Mouse (Mus musculus) lung, postnatal 0 days (tissue): ENCODE results near the gene Stk10. TPM values are rescaled to one million over a fixed set of nuclear protein-coding genes. Genes with fewer than 3 reads are reported as not detected.

Experiments used
- ATAC-seq: fragments of 200-750 bp; cut with Nextera tagmentation; 2 replicates; pipeline ENCODE4 v1.8.0; 2017; ENCODE audit warnings: moderate library complexity
- DNase-seq: peaks from one replicate; pipeline ENCODE4 v3.0.0-alpha.2; 2016; ENCODE audit warnings: low spot score
- H3K27ac ChIP-seq: fragments of 300-500 bp; sonication (generic); 2 replicates; pipeline ENCODE4 v1.5.1; 2014; ENCODE audit warnings: antibody characterized with exemption, mild to moderate bottlenecking, low read length, mixed read lengths
- H3K27me3 ChIP-seq: fragments of 300-500 bp; sonication (generic); replicated peaks from 2 replicates; pipeline ENCODE4 v1.6.1; 2014; ENCODE audit warnings: low read length, mixed read lengths; ENCODE audit not compliant: insufficient read depth
- H3K36me3 ChIP-seq: fragments of 300-500 bp; sonication (generic); 2 replicates; pipeline ENCODE4 v1.6.1; 2014; ENCODE audit warnings: low read length, mixed read lengths; ENCODE audit not compliant: insufficient read depth
- H3K4me1 ChIP-seq: fragments of 300-500 bp; sonication (generic); 2 replicates; pipeline ENCODE4 v1.6.1; 2014; ENCODE audit warnings: antibody characterized with exemption, low read depth, low read length, mixed read lengths; ENCODE audit not compliant: insufficient read depth
- H3K4me2 ChIP-seq: fragments of 300-500 bp; sonication (generic); replicated peaks from 2 replicates; pipeline ENCODE4 v1.6.1; 2014; ENCODE audit warnings: low read depth, mild to moderate bottlenecking, low read length, moderate library complexity, mixed read lengths
- H3K4me3 ChIP-seq: fragments of 300-500 bp; sonication (generic); 2 replicates; pipeline ENCODE4 v1.5.1; 2014; ENCODE audit warnings: low read depth, low read length
- H3K9ac ChIP-seq: fragments of 300-500 bp; sonication (generic); replicated peaks from 2 replicates; pipeline ENCODE4 v1.6.1; 2014; ENCODE audit warnings: low read depth, mild to moderate bottlenecking
- H3K9me3 ChIP-seq: fragments of 300-500 bp; sonication (generic); 2 replicates; pipeline ENCODE4 v1.6.1; 2016; ENCODE audit warnings: low read length, mixed read lengths
- CTCF ChIP-seq: IDR thresholded peaks from 2 replicates; pipeline ENCODE4 v1.5.1; 2016; ENCODE audit warnings: antibody characterized with exemption, mild to moderate bottlenecking
- EP300 ChIP-seq: IDR thresholded peaks from 2 replicates; pipeline ENCODE4 v1.6.1; 2016; ENCODE audit warnings: antibody characterized with exemption, mild to moderate bottlenecking, control low read depth
- WGBS: fragments of 180-500 bp; shearing (Covaris S2); extraction: QIAGEN DNeasy Blood & Tissue Kit; methylation state at CpG from one replicate; pipeline ENCODE4 v1.1.7; 2014; 5-methylcytosine and 5-hydroxymethylcytosine counted together
- polyA plus RNA-seq: library from polyadenylated mRNA; unstranded; fragments of >200 nt; fragmentation: Nextera tagmentation; extraction: Ambion mirVana; gene quantifications from 2 replicates; pipeline ENCODE4 v1.2.1, GENCODE M21; 2015

The Stk10 gene
- polyA plus RNA-seq, 1 experiment from 2014 or later: 1.9 TPM

DNA sequence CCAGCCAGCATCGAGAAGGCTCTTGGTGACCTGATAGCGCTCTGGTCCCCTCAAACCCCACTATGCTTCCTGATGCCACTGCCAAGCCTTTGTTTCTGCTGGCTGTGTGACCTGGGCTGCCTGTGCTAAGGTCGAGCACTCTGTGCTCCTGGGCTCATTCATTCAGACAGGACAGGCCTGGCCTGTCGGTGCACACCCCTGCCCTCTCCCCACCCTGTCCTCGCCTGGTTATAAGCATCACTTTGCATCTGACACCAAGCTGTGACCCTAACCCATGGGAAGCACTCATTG is 43.6 kb downstream of the Stk10 start:
- H3K4me1 ChIP-seq: no peaks in the 10 kb centered on the region
- H3K9ac ChIP-seq: no peak overlapping the region
- H3K4me3 ChIP-seq: no peak overlapping the region
- H3K27me3 ChIP-seq: no peaks in the 10 kb centered on the region
- 39% methylated on average over 5 of the region's 5 CpGs for WGBS
- H3K4me2 ChIP-seq: no peak overlapping the region
- TF ChIP-seq EP300: no peak
- TF ChIP-seq CTCF: no peak
- ATAC-seq (no peak), DNase-seq (no peak)
- H3K9me3 ChIP-seq: no peaks in the 10 kb centered on the region
- H3K27ac ChIP-seq: no peak overlapping the region
- no peaks in the 10 kb centered on the region for H3K36me3 ChIP-seq

DNA sequence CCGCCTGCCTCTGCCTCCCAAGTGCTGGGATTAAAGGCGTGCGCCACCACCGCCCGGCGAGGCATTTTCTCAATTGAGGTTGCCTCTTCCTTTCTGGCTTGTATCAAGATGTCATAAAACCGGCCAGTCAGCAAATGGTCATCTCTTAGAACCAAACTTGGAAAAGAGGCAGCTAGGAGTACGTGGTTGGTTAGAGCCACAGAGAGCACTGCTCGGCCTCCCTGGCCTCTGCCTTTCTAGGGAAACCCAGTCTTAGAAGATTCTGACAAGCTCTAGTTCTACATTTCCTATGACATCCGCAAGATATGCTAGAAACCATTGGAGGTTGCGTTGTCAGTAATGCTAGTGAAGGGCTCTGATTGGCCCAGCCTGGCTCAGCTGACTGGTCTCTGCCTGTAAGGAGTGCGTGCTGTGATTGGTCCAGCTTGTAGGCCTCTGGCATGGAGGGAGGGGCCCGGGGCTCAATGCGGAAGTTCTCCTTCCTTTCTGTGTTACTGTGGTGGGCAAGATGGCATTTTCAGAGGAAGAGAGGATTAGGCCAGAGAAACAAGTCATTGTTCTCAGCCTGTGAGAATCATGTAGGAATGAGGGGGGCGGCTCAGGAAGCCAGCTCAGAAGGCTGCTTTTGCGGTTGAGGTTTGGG is 47.3 kb downstream of the Stk10 start:
- WGBS: 83% methylated on average over 16 of the region's 16 CpGs
- H3K4me1 ChIP-seq: no peaks in the 10 kb centered on the region
- peak; percentile 55 for DNase-seq
- TF ChIP-seq EP300: no peak
- no peak for TF ChIP-seq CTCF
- H3K4me2 ChIP-seq: no peak overlapping the region
- no peaks in the 10 kb centered on the region for H3K27me3 ChIP-seq
- ATAC-seq: peak; percentile 80
- no peak overlapping the region for H3K9ac ChIP-seq
- H3K27ac ChIP-seq: no peak overlapping the region
- H3K36me3 ChIP-seq: no peaks in the 10 kb centered on the region
- no peaks in the 10 kb centered on the region for H3K9me3 ChIP-seq
- no peak overlapping the region for H3K4me3 ChIP-seq

DNA sequence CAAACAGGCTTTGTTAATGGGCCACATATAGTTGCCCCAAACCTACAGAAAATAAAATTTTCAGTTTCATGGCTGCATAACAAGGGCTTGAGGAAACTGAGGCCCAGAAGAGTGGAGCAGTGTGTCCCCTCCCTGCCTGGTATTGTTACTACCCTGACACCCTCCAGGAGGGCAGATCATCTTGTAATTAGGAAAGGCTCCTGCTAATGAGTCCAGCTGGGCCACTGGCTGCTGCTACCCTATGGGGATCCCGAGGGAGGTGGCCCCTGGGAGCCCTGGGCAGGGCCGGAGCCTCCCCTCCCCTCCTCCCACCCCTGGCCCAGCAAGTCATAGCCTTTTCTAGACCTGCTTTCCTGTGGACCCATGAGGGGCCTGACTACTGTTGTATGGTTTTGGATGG is 47.9 kb downstream of the Stk10 start:
- WGBS: 76% methylated on average over 2 of the region's 2 CpGs
- TF ChIP-seq CTCF (no peak), EP300 (no peak)
- no peak overlapping the region for H3K27ac ChIP-seq
- H3K4me1 ChIP-seq: no peaks in the 10 kb centered on the region
- H3K9ac ChIP-seq: no peak overlapping the region
- no peak overlapping the region for H3K4me3 ChIP-seq
- no peaks in the 10 kb centered on the region for H3K27me3 ChIP-seq
- H3K36me3 ChIP-seq: no peaks in the 10 kb centered on the region
- H3K4me2 ChIP-seq: no peak overlapping the region
- no peaks in the 10 kb centered on the region for H3K9me3 ChIP-seq
- DNase-seq (no peak), ATAC-seq (no peak)

DNA sequence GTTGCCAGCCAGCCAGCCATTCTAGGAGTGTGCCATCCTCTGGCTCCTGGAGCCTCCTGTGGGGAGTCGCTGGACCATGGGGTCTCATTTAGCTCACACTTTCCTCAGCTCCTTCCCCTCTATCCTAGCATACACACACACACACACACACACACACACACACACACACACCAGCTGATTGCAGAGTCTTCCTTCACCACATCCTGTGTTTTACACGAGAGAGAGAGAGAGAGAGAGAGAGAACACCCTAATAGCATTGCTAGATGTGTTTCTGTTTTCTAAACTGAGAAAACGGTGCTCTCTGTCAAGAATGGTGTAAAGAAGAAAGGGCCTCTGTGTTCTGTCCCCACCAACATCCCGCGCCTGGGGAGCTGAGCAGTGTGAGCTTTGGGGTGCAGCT is 49.7 kb downstream of the Stk10 start:
- H3K27me3 ChIP-seq: no peaks in the 10 kb centered on the region

DNA sequence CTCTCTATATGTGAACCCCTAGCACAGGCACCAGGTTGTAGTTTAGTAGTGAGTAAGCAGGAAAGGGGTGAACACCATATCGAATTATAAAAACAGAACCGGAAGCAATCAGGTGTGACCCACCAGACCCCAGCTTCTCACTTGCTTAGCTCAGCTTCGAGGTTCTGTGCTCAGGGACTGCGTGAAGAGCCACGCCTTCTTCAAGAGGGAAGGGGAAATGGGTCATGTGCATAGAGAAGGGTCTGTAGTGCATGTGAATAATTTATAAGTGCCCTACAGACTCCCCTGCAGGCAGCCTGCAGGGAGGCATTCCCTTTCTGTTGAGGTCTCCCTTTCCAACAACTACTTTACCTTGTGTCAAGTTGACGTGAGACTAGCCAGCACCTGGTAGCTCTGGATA is 52.9 kb downstream of the Stk10 start:
- no peak overlapping the region for H3K27ac ChIP-seq
- DNase-seq (no peak), ATAC-seq (no peak)
- no peak for TF ChIP-seq CTCF
- no peak for TF ChIP-seq EP300
- H3K4me2 ChIP-seq: no peak overlapping the region
- H3K36me3 ChIP-seq: no peaks in the 10 kb centered on the region
- 53% methylated on average over 6 of the region's 6 CpGs for WGBS
- H3K27me3 ChIP-seq: no peaks in the 10 kb centered on the region
- no peaks in the 10 kb centered on the region for H3K9me3 ChIP-seq
- H3K9ac ChIP-seq: no peak overlapping the region
- no peaks in the 10 kb centered on the region for H3K4me1 ChIP-seq
- no peak overlapping the region for H3K4me3 ChIP-seq

More for the DNA sequence above, 49.7 kb downstream of the Stk10 start:
- Histone ChIP-seq H3K4me3 (no peak overlapping the region), H3K4me2 (no peak overlapping the region), H3K9ac (no peak overlapping the region), H3K36me3 (no peaks in the 10 kb centered on the region), H3K9me3 (no peaks in the 10 kb centered on the region), H3K4me1 (no peaks in the 10 kb centered on the region), H3K27ac (no peak overlapping the region)
- TF ChIP-seq CTCF: no peak
- no peak for TF ChIP-seq EP300
- 61% methylated on average over 5 of the region's 5 CpGs for WGBS
- DNase-seq (no peak), ATAC-seq (no peak)

DNA sequence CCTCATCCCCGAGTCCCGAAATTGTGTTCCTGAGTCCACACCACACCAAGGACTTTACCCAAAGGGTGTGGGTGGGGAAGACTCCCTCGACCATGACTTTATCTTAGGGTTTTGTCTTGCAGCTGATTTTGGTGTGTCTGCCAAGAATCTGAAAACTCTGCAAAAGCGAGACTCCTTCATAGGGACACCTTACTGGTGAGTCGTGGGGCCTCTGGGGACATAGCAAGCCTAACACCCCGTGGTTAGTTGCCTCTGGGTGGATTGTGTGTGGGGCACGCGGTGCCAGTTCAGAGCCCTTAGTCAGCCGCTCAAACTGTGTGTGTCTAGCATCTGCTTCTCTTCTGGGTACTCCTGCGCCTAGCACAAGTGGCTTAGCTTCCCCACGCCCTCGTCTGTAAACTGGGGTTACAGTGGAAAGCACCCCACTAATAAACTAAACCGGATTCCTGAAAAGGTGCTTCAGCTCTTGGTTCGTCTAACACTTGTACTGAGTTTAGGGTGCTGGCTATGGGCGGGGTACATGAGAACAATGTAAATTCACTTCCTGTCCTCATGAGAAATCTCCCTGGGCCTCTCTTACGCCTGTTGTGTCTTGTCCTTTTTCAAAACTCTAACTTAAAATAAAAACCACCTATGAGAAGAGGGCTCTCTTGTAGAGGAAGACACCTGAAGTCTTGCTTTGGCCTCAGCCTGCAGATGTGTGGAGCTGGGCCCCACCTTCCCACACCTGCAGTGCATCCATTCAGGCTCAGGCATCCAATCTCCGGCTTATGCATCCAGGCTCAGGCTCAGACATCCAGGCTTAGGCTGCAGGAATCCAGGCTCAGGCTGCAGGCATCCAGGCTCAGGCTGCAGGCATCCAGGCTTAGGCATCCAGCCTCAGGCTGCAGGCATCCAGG is 54.3 kb downstream of the Stk10 start:
- H3K4me1 ChIP-seq: no peaks in the 10 kb centered on the region
- H3K27me3 ChIP-seq: no peaks in the 10 kb centered on the region
- H3K27ac ChIP-seq: no peak overlapping the region
- H3K4me3 ChIP-seq: no peak overlapping the region
- TF ChIP-seq CTCF (no peak), EP300 (no peak)
- H3K9me3 ChIP-seq: no peaks in the 10 kb centered on the region
- no peaks in the 10 kb centered on the region for H3K36me3 ChIP-seq
- DNase-seq: no peak
- WGBS: 65% methylated on average over 17 of the region's 17 CpGs
- no peak for ATAC-seq
- H3K9ac ChIP-seq: no peak overlapping the region
- H3K4me2 ChIP-seq: no peak overlapping the region
